Mouse (Mus musculus) spleen, adult 18-20 months (tissue): Measurements from ENCODE around the gene Paxx.

Experiments used
- DNase-seq, 2 experiments: peaks; one replicate each; pipeline ENCODE4 v3.0.0; 2022; ENCODE audit warnings: mixed read lengths in 2 of 2

Gene Paxx

GRCm38 (mm10) chr2:25480541-25480940 is 19.6 kb upstream of the Paxx start:
- no peak for DNase-seq

- DNase-seq, result no peak
Measured at GRCm38 (mm10) chr2:25479551-25480311, 18.8 kb upstream of the Paxx start.

DNA sequence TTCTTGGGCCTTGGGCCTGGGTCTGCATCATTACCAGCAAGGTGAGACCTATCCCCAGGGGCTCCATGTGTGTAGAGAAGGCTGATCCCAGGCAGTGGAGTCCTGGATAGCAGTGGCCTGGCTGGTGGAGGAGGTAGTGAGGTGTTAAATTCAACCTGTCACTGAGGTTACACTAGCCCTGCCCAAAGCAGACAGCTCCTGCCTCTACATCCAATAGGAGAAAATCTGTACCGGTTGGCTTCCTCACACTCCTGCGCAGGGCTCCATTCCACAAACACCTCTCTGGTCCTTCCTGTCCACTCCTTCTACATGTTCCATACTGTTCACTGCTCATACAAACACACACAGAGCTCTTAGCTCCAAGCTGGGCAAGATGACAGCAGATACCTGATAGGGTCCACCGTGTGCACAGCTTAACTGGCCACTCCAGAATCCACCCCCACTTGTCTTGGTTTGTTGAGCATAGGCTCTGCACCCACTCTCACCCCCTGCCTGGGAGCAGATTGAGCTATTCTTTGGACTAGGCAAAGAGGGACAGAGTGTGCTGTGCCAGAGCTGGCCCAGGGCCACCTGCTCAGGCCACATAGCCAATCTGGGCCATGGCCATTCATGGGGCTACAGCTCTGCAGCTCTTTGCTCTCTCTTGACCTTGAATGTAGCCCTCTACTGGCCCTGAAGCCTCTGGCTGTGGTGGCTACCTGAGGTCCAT is 17.2 kb upstream of the Paxx start:
- DNase-seq, result no peak

GRCm38 (mm10) chr2:25477541-25477940 is 16.6 kb upstream of the Paxx start:
- DNase-seq, result no peak

GRCm38 (mm10) chr2:25472550-25472949 is 11.7 kb upstream of the Paxx start:
- no peak for DNase-seq

DNA sequence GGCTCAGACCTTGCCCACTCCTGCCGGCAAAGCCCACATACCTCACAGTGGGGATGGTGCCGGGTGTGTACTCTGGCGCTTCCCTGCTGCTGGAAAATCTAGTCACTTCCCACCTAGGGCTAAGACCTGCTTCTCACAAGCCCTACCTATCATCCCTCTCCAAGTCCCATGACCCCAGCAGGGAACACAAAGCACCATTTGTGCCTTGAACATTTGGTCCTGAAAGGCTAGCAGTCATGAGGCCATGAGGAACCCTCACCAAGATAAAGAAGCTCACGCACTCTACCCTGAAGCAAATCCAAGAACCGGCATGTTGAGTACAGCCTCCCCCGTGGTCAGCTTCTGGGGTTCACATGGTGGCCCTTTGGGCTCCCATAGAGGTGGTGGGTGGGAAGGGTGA is 9.1 kb upstream of the Paxx start, which contains the start of gene Ptgds:
TSS of gene Ptgds (minus strand) at position 78 of the 400 bp plus-strand sequence.
- DNase-seq, result no peak

DNA sequence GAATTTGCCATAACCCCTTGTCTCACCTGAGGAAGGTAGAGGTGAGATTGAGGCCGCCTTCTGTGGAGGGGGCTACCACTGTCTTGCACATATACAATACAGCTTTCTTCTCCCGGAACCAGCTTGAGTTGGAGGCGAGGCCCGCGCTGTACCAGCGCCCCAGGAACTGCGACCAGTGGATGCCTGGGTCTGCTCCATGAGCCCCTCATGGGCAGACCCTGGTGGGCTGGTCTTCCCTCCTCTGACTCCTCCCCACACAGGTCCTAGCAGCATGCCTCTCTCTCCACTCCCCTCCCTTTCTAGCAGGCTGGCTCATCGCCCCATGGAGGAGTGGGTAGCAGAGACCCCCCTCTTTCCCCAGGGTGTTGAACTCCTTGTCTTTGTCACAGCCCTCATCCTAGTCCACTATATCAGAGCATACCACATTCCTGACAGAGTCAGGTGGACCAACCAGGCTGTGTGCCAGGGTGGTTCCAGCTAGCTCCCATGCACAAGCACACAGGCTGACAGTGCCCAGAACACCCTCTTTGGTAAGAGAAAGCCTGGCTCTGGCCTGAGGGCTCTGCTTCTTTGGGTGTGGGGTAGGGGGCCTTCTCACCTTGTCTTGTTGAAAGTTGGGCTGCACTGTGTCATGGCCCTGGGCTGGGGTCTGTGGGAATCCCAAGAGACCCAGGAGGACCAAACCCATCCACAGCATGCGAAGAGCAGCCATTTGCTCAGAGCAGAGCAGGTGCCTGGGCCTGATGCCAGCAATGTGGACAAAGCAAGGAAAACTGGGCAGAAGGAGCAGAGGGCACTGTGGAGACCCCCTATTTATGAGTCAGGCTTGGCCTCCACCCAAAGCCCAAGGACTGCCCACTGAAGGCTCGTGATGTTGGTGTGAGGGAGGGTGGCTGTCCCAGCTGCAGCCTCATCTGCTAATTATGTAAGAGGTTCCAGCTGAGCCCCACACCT is 8.3 kb upstream of the Paxx start:
- DNase-seq, result no peak

DNA sequence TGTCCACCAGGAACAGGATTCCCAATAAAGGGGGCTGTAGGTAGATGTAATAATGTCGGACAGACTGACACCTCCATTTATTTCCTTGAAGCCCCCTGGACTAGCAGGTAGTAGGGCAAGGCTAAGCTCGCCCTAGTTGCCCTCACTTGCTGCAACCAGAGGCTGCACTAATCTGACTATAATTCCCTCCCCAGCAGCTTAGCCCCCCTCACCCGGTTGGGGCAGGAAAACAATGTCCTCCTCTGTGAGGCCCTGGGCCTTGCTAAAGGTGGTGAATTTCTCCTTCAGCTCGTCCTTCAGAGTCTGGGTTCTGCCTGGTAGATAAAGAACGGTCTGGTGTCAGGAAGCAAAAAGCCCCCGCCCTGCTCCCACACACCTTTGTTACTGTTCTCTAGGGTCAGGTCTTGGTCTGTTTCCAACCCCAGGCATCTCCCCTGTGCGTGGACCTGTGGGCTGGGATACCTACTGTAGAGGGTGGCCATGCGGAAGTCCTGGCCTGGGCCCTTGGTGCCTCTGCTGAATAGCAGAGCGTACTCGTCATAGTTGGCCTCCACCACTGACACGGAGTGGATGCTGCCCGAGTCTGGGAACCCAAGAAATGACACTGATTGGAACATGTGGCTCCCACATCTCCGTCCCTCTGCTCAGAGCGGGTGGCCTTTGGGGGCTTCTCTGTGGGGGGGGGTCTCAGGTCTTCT is 6.9 kb upstream of the Paxx start:
- DNase-seq, result no peak

DNA sequence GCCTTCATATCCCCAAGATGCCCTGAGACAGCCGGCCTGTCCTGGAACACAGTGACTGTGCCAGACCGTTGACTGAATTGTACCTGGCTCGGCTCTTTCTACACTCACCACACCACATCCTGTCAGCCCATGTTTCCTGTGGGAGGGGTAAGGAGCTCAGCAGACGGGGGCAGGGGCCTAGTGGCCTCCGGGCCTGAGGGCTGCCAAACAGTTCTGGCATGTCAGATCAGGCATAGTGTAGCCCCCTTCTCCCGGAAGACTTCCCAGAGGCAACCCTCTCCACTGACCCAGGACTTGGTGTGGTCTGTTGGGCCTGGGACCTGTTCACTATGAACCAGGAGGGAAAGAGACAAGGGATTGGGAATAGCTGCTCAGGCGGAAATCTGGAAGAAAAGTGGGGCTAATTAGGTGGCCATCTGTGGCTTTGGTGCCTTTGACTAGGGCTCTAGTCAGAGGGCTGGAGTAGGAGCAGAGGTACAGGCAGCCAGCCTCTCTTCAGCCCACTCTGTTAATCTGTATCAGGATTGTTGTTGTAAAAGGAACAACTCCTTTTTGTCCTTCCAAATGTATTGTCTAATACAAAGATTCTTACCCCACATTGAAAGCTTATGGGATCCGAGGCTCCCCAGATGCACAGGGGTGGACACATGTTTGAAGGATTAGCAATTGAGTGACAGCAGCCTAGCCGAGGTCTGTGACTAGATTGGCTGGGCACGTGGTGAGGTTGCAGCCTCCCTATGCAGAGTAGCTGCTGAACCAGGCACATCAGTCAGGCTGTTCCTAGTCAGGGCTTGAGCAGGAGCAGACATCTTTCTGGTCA is 5.1 kb upstream of the Paxx start:
- peak; percentile 62 to 69 for DNase-seq

GRCm38 (mm10) chr2:25465256-25465655 is 4.4 kb upstream of the Paxx start:
- no peak for DNase-seq

DNA sequence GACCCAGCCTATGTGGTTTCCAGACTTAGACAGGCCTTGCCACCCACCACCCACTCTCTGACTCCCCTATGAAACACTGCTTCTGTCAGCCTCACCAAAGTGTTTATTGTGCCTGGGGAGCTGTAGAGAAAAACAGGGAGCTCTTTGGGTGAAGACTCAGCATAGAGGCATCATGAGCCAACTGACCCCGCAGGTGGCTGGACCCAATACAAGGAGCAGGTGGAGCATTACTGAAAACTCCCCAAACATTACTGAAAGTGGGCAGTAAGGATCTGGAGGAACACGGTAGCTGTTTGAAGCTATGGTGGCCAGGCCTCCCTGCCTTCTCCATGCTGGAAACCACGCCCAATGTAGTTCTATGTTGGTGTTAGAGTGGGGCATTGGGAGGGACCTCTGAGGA is 2.7 kb upstream of the Paxx start:
- no peak for DNase-seq

GRCm38 (mm10) chr2:25461407-25461806 is 513 bp upstream of the Paxx start:
- peak in 1 of 2 experiments; percentile 23 for DNase-seq

GRCm38 (mm10) chr2:25460135-25460534 is 759 bp downstream of the Paxx start:
- no peak for DNase-seq

- no peak for DNase-seq
Measured at GRCm38 (mm10) chr2:25458911-25459310, 2.0 kb downstream of the Paxx start.

- DNase-seq, result no peak
Measured at GRCm38 (mm10) chr2:25457022-25457896, 3.6 kb downstream of the Paxx start.

DNA sequence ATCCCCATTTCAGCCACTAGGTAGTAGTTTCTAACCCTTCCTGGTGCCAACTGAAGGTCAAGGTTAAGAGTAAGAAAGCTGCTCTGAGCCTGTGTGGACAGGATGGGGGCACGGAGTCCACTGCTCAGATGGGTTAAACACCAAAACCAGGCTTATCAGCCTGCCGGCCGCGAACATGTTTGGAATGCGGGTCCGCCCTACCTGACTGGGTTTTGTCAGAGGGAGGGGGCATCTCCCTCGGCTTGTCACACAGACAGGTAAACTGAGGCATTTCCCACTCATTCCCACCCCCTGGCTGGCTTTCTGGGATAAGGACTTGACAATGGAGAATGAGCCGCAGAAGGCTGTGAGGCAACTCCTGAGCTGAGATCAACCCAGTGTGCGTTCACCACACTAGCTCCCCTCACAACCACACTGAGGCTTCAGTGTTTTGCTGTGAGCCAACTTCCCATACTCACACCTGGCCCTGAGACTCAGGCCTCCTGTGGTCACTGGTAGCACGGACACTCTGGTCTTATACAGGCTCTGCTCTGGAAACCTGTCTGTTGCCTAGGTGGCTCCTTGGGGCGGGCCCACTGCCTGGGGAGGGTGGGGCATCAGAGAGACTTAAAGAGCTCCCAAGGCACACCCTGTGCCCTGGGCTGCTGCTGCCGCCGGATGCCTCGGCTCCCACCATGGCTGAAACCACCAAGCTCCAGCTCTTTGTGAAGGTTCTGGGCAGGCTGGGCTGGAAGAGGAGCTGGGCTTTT is 4.5 kb downstream of the Paxx start, which contains the start of gene Clic3:
TSS of gene Clic3 (plus strand) at position 634 of the 749 bp plus-strand sequence.
- no peak for DNase-seq

- no peak for DNase-seq
Measured at GRCm38 (mm10) chr2:25452951-25453350, 7.9 kb downstream of the Paxx start.

- no peak for DNase-seq
Measured at GRCm38 (mm10) chr2:25450853-25451647, 9.8 kb downstream of the Paxx start.

DNA sequence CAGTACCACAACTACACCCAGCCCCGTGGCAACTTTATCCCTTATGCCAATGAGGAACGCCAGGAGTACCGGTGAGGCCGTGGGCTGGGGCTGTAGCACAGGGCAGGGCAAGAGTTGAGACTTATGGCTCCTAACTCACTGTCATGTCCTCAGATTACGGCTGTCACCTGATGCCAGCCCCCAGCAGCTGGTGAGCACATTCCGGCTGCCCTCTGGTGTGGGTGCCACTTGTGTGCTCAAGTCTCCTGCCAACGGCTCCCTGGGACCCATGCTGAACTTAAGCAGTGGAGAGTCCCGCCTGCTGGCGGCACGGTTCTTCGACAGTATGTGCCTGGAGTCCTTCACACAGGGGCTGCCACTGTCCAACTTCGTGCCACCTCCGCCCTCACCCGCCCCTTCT is 18.2 kb downstream of the Paxx start:
- DNase-seq, result no peak
